Mouse (Mus musculus) G1E-ER4 (cell line): ENCODE data around the gene Bicd2. TPM values are rescaled to one million over a fixed set of nuclear protein-coding genes. Genes with fewer than 3 reads are reported as not detected.

Source experiments
- GATA1 ChIP-seq: IDR thresholded peaks from one replicate; pipeline ENCODE4 v1.8.0; 2012; ENCODE audit warnings: low read length, inconsistent platforms
- polyA plus RNA-seq: library from polyadenylated mRNA; stranded (reverse); fragments of >175 nt; gene quantifications from 2 replicates; pipeline ENCODE4 v1.2.3, GENCODE M21; 2012

The Bicd2 gene
- polyA plus RNA-seq, 1 experiment, result 22.0 TPM

GRCm38 (mm10) chr13:49367657-49368440, 26.5 kb downstream of the Bicd2 start:
- TF ChIP-seq GATA1, result no peak

- TF ChIP-seq GATA1, result no peak
Measured at GRCm38 (mm10) chr13:49369404-49369803, 28.0 kb downstream of the Bicd2 start.

GRCm38 (mm10) chr13:49371428-49371899, 30.1 kb downstream of the Bicd2 start:
- no peak for TF ChIP-seq GATA1

- TF ChIP-seq GATA1, result no peak
Measured at GRCm38 (mm10) chr13:49372370-49373060, 31.1 kb downstream of the Bicd2 start.

- TF ChIP-seq GATA1, result no peak
Measured at GRCm38 (mm10) chr13:49374304-49374703, 32.9 kb downstream of the Bicd2 start.

- no peak for TF ChIP-seq GATA1
Measured at GRCm38 (mm10) chr13:49374730-49375129, 33.3 kb downstream of the Bicd2 start.

GRCm38 (mm10) chr13:49377608-49378007, 36.2 kb downstream of the Bicd2 start:
- TF ChIP-seq GATA1, result no peak

- TF ChIP-seq GATA1, result no peak
Measured at GRCm38 (mm10) chr13:49379301-49379700, 37.9 kb downstream of the Bicd2 start.

- TF ChIP-seq GATA1, result no peak
Measured at GRCm38 (mm10) chr13:49381230-49381629, 39.8 kb downstream of the Bicd2 start.

GRCm38 (mm10) chr13:49382997-49383396, 41.6 kb downstream of the Bicd2 start:
- TF ChIP-seq GATA1, result no peak

- TF ChIP-seq GATA1, result no peak
Measured at GRCm38 (mm10) chr13:49384751-49385463, 43.5 kb downstream of the Bicd2 start.

GRCm38 (mm10) chr13:49391374-49391773, 50.0 kb downstream of the Bicd2 start:
- TF ChIP-seq GATA1, result no peak

- peak; percentile 48 for TF ChIP-seq GATA1
Measured at GRCm38 (mm10) chr13:49393579-49393978, 52.2 kb downstream of the Bicd2 start.

- TF ChIP-seq GATA1, result no peak
Measured at GRCm38 (mm10) chr13:49394886-49395447, 53.6 kb downstream of the Bicd2 start.

- TF ChIP-seq GATA1, result no peak
Measured at GRCm38 (mm10) chr13:49396798-49397197, 55.4 kb downstream of the Bicd2 start.

GRCm38 (mm10) chr13:49398191-49398590, 56.8 kb downstream of the Bicd2 start:
- TF ChIP-seq GATA1, result no peak
